Mouse (Mus musculus): ENCODE data around the gene Tjp3. TPM values are rescaled to one million over a fixed set of nuclear protein-coding genes. Genes with fewer than 3 reads are reported as not detected.

The Tjp3 gene
- polyA plus RNA-seq, 1 experiment = 0.51 TPM

GRCm38 (mm10) chr10:81318589-81319329, 27.4 kb upstream of the Tjp3 start:
- H3K4me1 ChIP-seq (ENCODE audit: control insufficient read depth, insufficient read depth, low read length) = peaks cover 17% of the 10 kb centered on the region; the same call in 1 of the 2 replicates
- H3K27me3 ChIP-seq (ENCODE audit: control insufficient read depth, insufficient read depth, low read length) = no peaks in the 10 kb centered on the region
- TF ChIP-seq POLR2A (IDR thresholded peaks at IDR 0.05; ENCODE audit: borderline replicate concordance, insufficient read depth, low read length) = no peak
- TF ChIP-seq CTCF (IDR thresholded peaks at IDR 0.05; ENCODE audit: borderline replicate concordance, insufficient read depth, low read depth, low read length) = no peak
- H3K27ac ChIP-seq (ENCODE audit: insufficient read depth, low read length) = no peak overlapping the region
- WGBS = 57% methylated on average over 13 of the region's 13 CpGs
- DNase-seq = peak in 1 of 2 experiments; percentile 50
- no peak overlapping the region for H3K4me3 ChIP-seq (replicated peaks; ENCODE audit: insufficient read depth, low read depth, low read length)

DNA sequence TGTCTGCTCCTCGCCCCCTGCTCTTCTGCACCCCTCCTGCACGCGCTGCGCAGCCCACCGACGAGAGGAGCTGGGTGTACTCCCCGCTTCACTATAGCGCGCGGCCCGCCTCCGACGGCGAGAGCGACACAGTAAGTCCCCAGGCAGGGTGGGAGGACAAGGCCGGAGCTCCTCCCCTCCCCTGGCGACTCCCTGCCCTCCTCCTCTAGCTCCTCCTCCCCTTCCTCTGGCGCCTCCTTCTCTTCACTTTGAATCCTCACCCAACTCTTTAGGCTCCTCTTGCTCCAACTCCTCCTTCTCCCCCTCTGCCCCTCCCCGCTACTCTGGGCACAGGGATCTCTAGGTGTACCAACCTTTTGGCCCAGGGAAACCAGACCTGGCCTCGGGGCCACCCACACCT, 25.9 kb upstream of the Tjp3 start:
- DNase-seq = peak in 1 of 2 experiments; percentile 38

GRCm38 (mm10) chr10:81316338-81317060, 25.1 kb upstream of the Tjp3 start:
- peaks cover 17% of the 10 kb centered on the region; the same call in 1 of the 2 replicates for H3K4me1 ChIP-seq (ENCODE audit: control insufficient read depth, insufficient read depth, low read length)
- TF ChIP-seq POLR2A (IDR thresholded peaks at IDR 0.05; ENCODE audit: borderline replicate concordance, insufficient read depth, low read length) = no peak
- TF ChIP-seq CTCF (IDR thresholded peaks at IDR 0.05; ENCODE audit: borderline replicate concordance, insufficient read depth, low read depth, low read length) = peak; percentile 54; the same call in 1 of the 2 replicates
- peak; percentile 44 to 58 for DNase-seq
- 40% methylated on average over 16 of the region's 16 CpGs for WGBS
- no peak overlapping the region for H3K4me3 ChIP-seq (replicated peaks; ENCODE audit: insufficient read depth, low read depth, low read length)
- no peaks in the 10 kb centered on the region for H3K27me3 ChIP-seq (ENCODE audit: control insufficient read depth, insufficient read depth, low read length)
- no peak overlapping the region for H3K27ac ChIP-seq (ENCODE audit: insufficient read depth, low read length)

More for the DNA sequence above, 25.9 kb upstream of the Tjp3 start:
- Histone ChIP-seq H3K27ac (ENCODE audit: insufficient read depth, low read length) (no peak overlapping the region), H3K27me3 (ENCODE audit: control insufficient read depth, insufficient read depth, low read length) (no peaks in the 10 kb centered on the region), H3K4me1 (ENCODE audit: control insufficient read depth, insufficient read depth, low read length) (peaks cover 17% of the 10 kb centered on the region; the same call in 1 of the 2 replicates), H3K4me3 (replicated peaks; ENCODE audit: insufficient read depth, low read depth, low read length) (no peak overlapping the region)
- TF ChIP-seq CTCF (IDR thresholded peaks at IDR 0.05; ENCODE audit: borderline replicate concordance, insufficient read depth, low read depth, low read length) (no peak), POLR2A (IDR thresholded peaks at IDR 0.05; ENCODE audit: borderline replicate concordance, insufficient read depth, low read length) (no peak)
- WGBS = 32% methylated on average over 20 of the region's 20 CpGs

- Histone ChIP-seq H3K27ac (ENCODE audit: insufficient read depth, low read length) (no peak overlapping the region), H3K27me3 (ENCODE audit: control insufficient read depth, insufficient read depth, low read length) (no peaks in the 10 kb centered on the region), H3K4me1 (ENCODE audit: control insufficient read depth, insufficient read depth, low read length) (peaks cover 17% of the 10 kb centered on the region; the same call in 1 of the 2 replicates), H3K4me3 (replicated peaks; ENCODE audit: insufficient read depth, low read depth, low read length) (no peak overlapping the region)
- no peak for DNase-seq
- TF ChIP-seq CTCF (IDR thresholded peaks at IDR 0.05; ENCODE audit: borderline replicate concordance, insufficient read depth, low read depth, low read length) = no peak
- TF ChIP-seq POLR2A (IDR thresholded peaks at IDR 0.05; ENCODE audit: borderline replicate concordance, insufficient read depth, low read length) = no peak
- WGBS = 94% methylated on average over 16 of the region's 16 CpGs
Measured at GRCm38 (mm10) chr10:81315587-81315986, 24.2 kb upstream of the Tjp3 start.

GRCm38 (mm10) chr10:81314201-81314600, 22.8 kb upstream of the Tjp3 start:
- WGBS = 79% methylated on average over 7 of the region's 7 CpGs
- Histone ChIP-seq H3K27ac (ENCODE audit: insufficient read depth, low read length) (no peak overlapping the region), H3K4me1 (ENCODE audit: control insufficient read depth, insufficient read depth, low read length) (peaks cover 10% of the 10 kb centered on the region; the same call in 1 of the 2 replicates), H3K27me3 (ENCODE audit: control insufficient read depth, insufficient read depth, low read length) (no peaks in the 10 kb centered on the region), H3K4me3 (replicated peaks; ENCODE audit: insufficient read depth, low read depth, low read length) (no peak overlapping the region)
- no peak for DNase-seq
- no peak for TF ChIP-seq CTCF (IDR thresholded peaks at IDR 0.05; ENCODE audit: borderline replicate concordance, insufficient read depth, low read depth, low read length)
- no peak for TF ChIP-seq POLR2A (IDR thresholded peaks at IDR 0.05; ENCODE audit: borderline replicate concordance, insufficient read depth, low read length)

GRCm38 (mm10) chr10:81313581-81313980, 22.2 kb upstream of the Tjp3 start:
- no peaks in the 10 kb centered on the region for H3K27me3 ChIP-seq (ENCODE audit: control insufficient read depth, insufficient read depth, low read length)
- no peak overlapping the region for H3K4me3 ChIP-seq (replicated peaks; ENCODE audit: insufficient read depth, low read depth, low read length)
- H3K4me1 ChIP-seq (ENCODE audit: control insufficient read depth, insufficient read depth, low read length) = peaks cover 8% of the 10 kb centered on the region; the same call in 1 of the 2 replicates
- H3K27ac ChIP-seq (ENCODE audit: insufficient read depth, low read length) = no peak overlapping the region
- no peak for TF ChIP-seq POLR2A (IDR thresholded peaks at IDR 0.05; ENCODE audit: borderline replicate concordance, insufficient read depth, low read length)
- TF ChIP-seq CTCF (IDR thresholded peaks at IDR 0.05; ENCODE audit: borderline replicate concordance, insufficient read depth, low read depth, low read length) = no peak
- DNase-seq = peak in 1 of 2 experiments; percentile 29
- WGBS = 49% methylated on average over 13 of the region's 13 CpGs

GRCm38 (mm10) chr10:81309571-81309970, 18.2 kb upstream of the Tjp3 start:
- Histone ChIP-seq H3K27ac (ENCODE audit: insufficient read depth, low read length) (no peak overlapping the region), H3K4me1 (ENCODE audit: control insufficient read depth, insufficient read depth, low read length) (peaks cover 26% of the 10 kb centered on the region), H3K4me3 (replicated peaks; ENCODE audit: insufficient read depth, low read depth, low read length) (no peak overlapping the region), H3K27me3 (ENCODE audit: control insufficient read depth, insufficient read depth, low read length) (no peaks in the 10 kb centered on the region)
- no peak for DNase-seq
- WGBS = 84% methylated on average over 5 of the region's 5 CpGs
- no peak for TF ChIP-seq CTCF (IDR thresholded peaks at IDR 0.05; ENCODE audit: borderline replicate concordance, insufficient read depth, low read depth, low read length)
- no peak for TF ChIP-seq POLR2A (IDR thresholded peaks at IDR 0.05; ENCODE audit: borderline replicate concordance, insufficient read depth, low read length)

Data from cerebellum, adult 2 months (tissue).